Mouse (Mus musculus) lung, adult 10 weeks (tissue): Measurements from ENCODE around the gene Slc17a1. TPM values are rescaled to one million over a fixed set of nuclear protein-coding genes. Genes with fewer than 3 reads are reported as not detected.

Experiments used
- polyA plus RNA-seq: library from polyadenylated mRNA; stranded (reverse); fragments of 350-450 nt; fragmentation: Illumina TruSeq; extraction: RNeasy Lipid Tissue Mini Kit (QIAGEN cat#74804); gene quantifications from one replicate; pipeline ENCODE4 v1.2.3, GENCODE M21; 2014; ENCODE audit warnings: low read depth, low replicate concordance; ENCODE audit not compliant: insufficient read depth

The Slc17a1 gene
- not detected for polyA plus RNA-seq

GRCm38 (mm10) chr13:23867405-23867804 lies at the start of gene Slc17a1:
TSS of gene Slc17a1 (plus strand) at chr13:23867750.

GRCm38 (mm10) chr13:23839308-23839707 lies 28.2 kb upstream of the Slc17a1 start, which contains the start of gene Slc17a3:
TSS of gene Slc17a3 (plus strand) at chr13:23839434.

GRCm38 (mm10) chr13:23914376-23915167 lies 47.0 kb downstream of the Slc17a1 start, which contains the start of gene Slc17a4:
TSS of gene Slc17a4 (minus strand) at chr13:23915009.

GRCm38 (mm10) chr13:23933421-23934210 lies 66.1 kb downstream of the Slc17a1 start, which contains the start of gene Hist1h2ba:
TSS of gene Hist1h2ba (minus strand) at chr13:23934156.

GRCm38 (mm10) chr13:23934211-23934520 lies 66.6 kb downstream of the Slc17a1 start, which contains the start of gene Hist1h2aa:
TSS of gene Hist1h2aa (plus strand) at chr13:23934462.

Other genes with a start within 250 kb of the Slc17a1 start
- 2.7 TPM for gene Hist1h2be, start 246.6 kb upstream of the Slc17a1 start, polyA plus RNA-seq
- gene Hist1h1e, start 245.2 kb upstream of the Slc17a1 start, polyA plus RNA-seq, result 0.40 TPM
- 0.25 TPM for gene Hist1h2ac, start 183.8 kb upstream of the Slc17a1 start, polyA plus RNA-seq
- gene Hist1h2bc, start 183.6 kb upstream of the Slc17a1 start, polyA plus RNA-seq, result 123 TPM
- not detected for gene Hist1h1t, start 171.9 kb upstream of the Slc17a1 start, polyA plus RNA-seq
- gene Hist1h4c, start 169.3 kb upstream of the Slc17a1 start, polyA plus RNA-seq, result 0.68 TPM
- gene Hfe, start 156.9 kb upstream of the Slc17a1 start, polyA plus RNA-seq, result 21.9 TPM
- 58.8 TPM for gene Hist1h1c, start 128.9 kb upstream of the Slc17a1 start, polyA plus RNA-seq
- not detected for gene Hist1h3c, start 122.1 kb upstream of the Slc17a1 start, polyA plus RNA-seq
- not detected for gene Hist1h2bb, start 121.0 kb upstream of the Slc17a1 start, polyA plus RNA-seq
- gene Hist1h2ab, start 116.6 kb upstream of the Slc17a1 start, polyA plus RNA-seq, result not detected
- not detected for gene Hist1h3b, start 115.5 kb upstream of the Slc17a1 start, polyA plus RNA-seq
- gene Hist1h4b, start 110.7 kb upstream of the Slc17a1 start, polyA plus RNA-seq, result not detected
- not detected for gene Hist1h4a, start 106.5 kb upstream of the Slc17a1 start, polyA plus RNA-seq
- not detected for gene Hist1h3a, start 105.4 kb upstream of the Slc17a1 start, polyA plus RNA-seq
- gene Hist1h1a, start 104.1 kb upstream of the Slc17a1 start, polyA plus RNA-seq, result not detected
- gene Trim38, start 97.8 kb upstream of the Slc17a1 start, polyA plus RNA-seq, result not detected
- gene Slc17a2, start 60.8 kb upstream of the Slc17a1 start, polyA plus RNA-seq, result 0.34 TPM
- gene Slc17a3, start 28.3 kb upstream of the Slc17a1 start, polyA plus RNA-seq, result not detected
- gene Slc17a4, start 47.3 kb downstream of the Slc17a1 start, polyA plus RNA-seq, result not detected
- gene Hist1h2ba, start 66.4 kb downstream of the Slc17a1 start, polyA plus RNA-seq, result not detected
- gene Hist1h2aa, start 66.7 kb downstream of the Slc17a1 start, polyA plus RNA-seq, result not detected
- gene Scgn, start 123.5 kb downstream of the Slc17a1 start, polyA plus RNA-seq, result not detected